Mouse (Mus musculus): ENCODE data around the gene Csrnp1.

- TF ChIP-seq CTCF (IDR thresholded peaks at IDR 0.05; ENCODE audit: borderline replicate concordance, extremely low read depth, insufficient read depth, insufficient read length) = no peak
- no peak for TF ChIP-seq POLR2A (IDR thresholded peaks at IDR 0.05; ENCODE audit: borderline replicate concordance, extremely low read depth, insufficient read depth, insufficient read length, poor library complexity, severe bottlenecking)
Measured at GRCm38 (mm10) chr9:119923462-119923861, 61.0 kb downstream of the Csrnp1 start.
